Mouse (Mus musculus): ENCODE measurements at regions not wholly inside any gene's neighbourhood (a gene's known extent, or its start where the extent isn't known, plus 50 kb on each side); places are given as distances from the start of the nearest gene placed in this dataset.

DNA sequence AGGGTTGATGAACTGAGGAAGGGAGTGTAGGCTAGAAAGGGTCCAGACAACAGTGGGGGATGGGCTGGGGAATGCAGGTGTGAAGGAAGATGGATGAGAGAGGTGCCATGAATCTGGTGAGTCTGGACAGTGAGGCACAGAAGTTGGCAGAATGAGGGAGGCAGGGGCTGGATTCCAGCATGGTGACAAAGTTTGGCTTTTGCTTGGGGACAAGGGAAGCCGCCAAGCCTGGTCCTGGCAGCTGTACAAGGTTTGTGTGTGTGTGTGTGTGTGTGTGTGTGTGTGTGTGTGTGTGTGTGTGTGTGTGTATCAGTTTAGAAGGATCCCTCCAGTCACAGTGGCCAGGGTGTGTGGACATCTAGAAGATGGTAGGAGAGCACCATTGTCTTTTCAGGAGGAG is 270.4 kb downstream of the Rps24 start:
- no peak for ATAC-seq (ENCODE audit: insufficient number of reproducible peaks, insufficient read depth, low FRiP score, low TSS enrichment)
- Histone ChIP-seq H3K36me3 (no peaks in the 10 kb centered on the region), H3K27me3 (no peaks in the 10 kb centered on the region), H3K27ac (no peak overlapping the region), H3K4me3 (no peak overlapping the region), H3K4me1 (peaks cover 7% of the 10 kb centered on the region; the same call in 1 of the 2 replicates), H3K9me3 (no peaks in the 10 kb centered on the region), H3K9ac (no peak overlapping the region), H3K4me2 (replicated peaks) (no peak overlapping the region)
- 93% methylated on average over 1 of the region's 1 CpGs for WGBS

DNA sequence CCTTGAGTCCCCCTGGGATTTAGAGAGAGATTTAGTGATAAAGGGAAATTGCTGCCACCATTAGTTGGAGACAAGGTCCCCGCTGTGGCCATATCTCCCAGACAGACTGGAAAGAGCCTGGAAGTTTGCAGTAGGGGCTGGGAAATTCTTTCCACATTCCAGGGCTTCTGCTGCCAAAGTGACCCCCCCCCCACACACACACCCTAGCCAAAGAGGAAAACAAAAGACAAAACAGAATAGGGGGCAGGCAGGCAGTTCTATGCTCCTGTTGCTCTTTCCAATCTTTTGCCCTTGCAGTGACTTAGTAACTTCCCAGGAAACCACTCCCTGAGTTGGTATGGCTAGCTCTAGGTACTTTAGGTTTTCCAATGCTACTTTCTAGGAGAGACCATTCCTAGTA is 270.9 kb downstream of the Rps24 start:
- Histone ChIP-seq H3K27ac (no peak overlapping the region), H3K4me2 (replicated peaks) (no peak overlapping the region), H3K9ac (no peak overlapping the region), H3K4me1 (peaks cover 8% of the 10 kb centered on the region; the same call in 1 of the 2 replicates), H3K27me3 (no peaks in the 10 kb centered on the region), H3K4me3 (no peak overlapping the region), H3K36me3 (no peaks in the 10 kb centered on the region), H3K9me3 (no peaks in the 10 kb centered on the region)
- ATAC-seq (ENCODE audit: insufficient number of reproducible peaks, insufficient read depth, low FRiP score, low TSS enrichment), result no peak
- WGBS, result 50% methylated on average over 1 of the region's 1 CpGs

- no peak overlapping the region for H3K4me2 ChIP-seq (replicated peaks)
- H3K27me3 ChIP-seq, result no peaks in the 10 kb centered on the region
- no peak overlapping the region for H3K9ac ChIP-seq
- H3K4me3 ChIP-seq, result no peak overlapping the region
- no peaks in the 10 kb centered on the region for H3K9me3 ChIP-seq
- no peak overlapping the region for H3K27ac ChIP-seq
- no peak for ATAC-seq (ENCODE audit: insufficient number of reproducible peaks, insufficient read depth, low FRiP score, low TSS enrichment)
- 63% methylated on average over 1 of the region's 1 CpGs for WGBS
- H3K36me3 ChIP-seq, result no peaks in the 10 kb centered on the region
- peaks cover 9% of the 10 kb centered on the region; the same call in 1 of the 2 replicates for H3K4me1 ChIP-seq
Measured at GRCm38 (mm10) chr14:24760926-24761325, 274.0 kb downstream of the Rps24 start.

GRCm38 (mm10) chr14:24762468-24763274 is 275.7 kb downstream of the Rps24 start:
- Histone ChIP-seq H3K36me3 (no peaks in the 10 kb centered on the region), H3K4me1 (peaks cover 5% of the 10 kb centered on the region; the same call in 1 of the 2 replicates), H3K27me3 (no peaks in the 10 kb centered on the region), H3K4me2 (replicated peaks) (no peak overlapping the region), H3K4me3 (no peak overlapping the region), H3K9me3 (no peaks in the 10 kb centered on the region), H3K27ac (no peak overlapping the region), H3K9ac (no peak overlapping the region)
- ATAC-seq (ENCODE audit: insufficient number of reproducible peaks, insufficient read depth, low FRiP score, low TSS enrichment), result peak; percentile 37; the same call in 1 of the 2 replicates
- 10% methylated on average over 7 of the region's 7 CpGs for WGBS

DNA sequence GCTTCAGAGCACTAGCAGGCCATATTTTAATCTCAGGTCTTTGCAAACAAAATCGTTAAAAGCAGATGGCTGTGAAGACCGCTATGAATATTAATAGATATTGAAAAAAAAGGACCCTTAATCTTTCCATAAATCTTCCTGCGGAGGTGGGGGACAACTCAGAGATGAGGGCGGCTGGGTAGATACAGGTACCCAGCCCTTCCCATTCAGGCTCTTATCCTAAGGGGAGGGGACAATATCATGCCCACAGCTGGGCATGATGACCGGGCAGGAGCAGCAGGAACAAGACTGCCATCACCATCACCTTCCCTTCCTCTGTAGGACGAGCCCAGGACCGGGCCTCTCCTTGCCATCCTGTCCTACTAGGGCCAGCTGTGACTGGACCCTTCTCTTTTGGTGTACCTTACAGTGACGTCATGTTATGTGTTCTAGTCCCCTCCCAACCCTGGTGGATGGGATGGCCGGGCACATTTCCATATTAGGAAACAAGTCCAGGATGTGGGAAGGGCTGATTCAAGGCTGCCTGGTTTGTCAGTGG is 276.4 kb downstream of the Rps24 start:
- H3K36me3 ChIP-seq, result no peaks in the 10 kb centered on the region
- H3K27ac ChIP-seq, result no peak overlapping the region
- no peak overlapping the region for H3K4me3 ChIP-seq
- H3K9ac ChIP-seq, result no peak overlapping the region
- no peaks in the 10 kb centered on the region for H3K9me3 ChIP-seq
- 58% methylated on average over 9 of the region's 9 CpGs for WGBS
- ATAC-seq (ENCODE audit: insufficient number of reproducible peaks, insufficient read depth, low FRiP score, low TSS enrichment), result no peak
- H3K4me2 ChIP-seq (replicated peaks), result no peak overlapping the region
- H3K27me3 ChIP-seq, result no peaks in the 10 kb centered on the region
- H3K4me1 ChIP-seq, result peaks cover 5% of the 10 kb centered on the region; the same call in 1 of the 2 replicates

GRCm38 (mm10) chr14:24763845-24764244 is 276.9 kb downstream of the Rps24 start:
- Histone ChIP-seq H3K27ac (no peak overlapping the region), H3K4me1 (peaks cover 10% of the 10 kb centered on the region)
- no peak for ATAC-seq (ENCODE audit: insufficient number of reproducible peaks, insufficient read depth, low FRiP score, low TSS enrichment)

DNA sequence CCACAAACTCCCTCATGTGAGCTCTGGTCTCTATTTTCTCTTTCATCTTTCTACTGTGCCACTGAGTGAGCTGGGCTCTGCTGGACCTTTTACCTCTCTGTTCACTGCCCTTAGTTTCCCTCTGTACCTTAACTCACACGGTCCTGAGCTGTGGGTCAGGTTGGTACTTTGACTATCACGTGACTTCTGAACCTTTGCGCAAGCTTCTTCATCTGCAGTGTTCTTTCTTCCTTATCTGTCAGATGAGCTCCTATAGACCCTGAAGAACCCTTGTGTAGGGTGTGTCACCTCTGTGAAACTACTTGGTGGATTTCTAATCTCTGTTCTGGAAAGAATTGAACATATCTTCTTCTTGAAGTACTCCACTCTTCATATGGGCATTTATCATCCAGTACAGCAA is 279.3 kb downstream of the Rps24 start:
- Histone ChIP-seq H3K27ac (no peak overlapping the region), H3K4me1 (peaks cover 33% of the 10 kb centered on the region), H3K4me2 (replicated peaks) (no peak overlapping the region), H3K4me3 (no peak overlapping the region), H3K9ac (no peak overlapping the region), H3K27me3 (no peaks in the 10 kb centered on the region), H3K9me3 (no peaks in the 10 kb centered on the region), H3K36me3 (no peaks in the 10 kb centered on the region)
- no peak for ATAC-seq (ENCODE audit: insufficient number of reproducible peaks, insufficient read depth, low FRiP score, low TSS enrichment)
- 75% methylated on average over 3 of the region's 3 CpGs for WGBS

More at GRCm38 (mm10) chr14:24763845-24764244, 276.9 kb downstream of the Rps24 start:
- 63% methylated on average over 7 of the region's 7 CpGs for WGBS
- no peaks in the 10 kb centered on the region for H3K27me3 ChIP-seq
- no peaks in the 10 kb centered on the region for H3K9me3 ChIP-seq
- no peak overlapping the region for H3K9ac ChIP-seq
- H3K4me3 ChIP-seq, result no peak overlapping the region
- no peaks in the 10 kb centered on the region for H3K36me3 ChIP-seq
- no peak overlapping the region for H3K4me2 ChIP-seq (replicated peaks)

DNA sequence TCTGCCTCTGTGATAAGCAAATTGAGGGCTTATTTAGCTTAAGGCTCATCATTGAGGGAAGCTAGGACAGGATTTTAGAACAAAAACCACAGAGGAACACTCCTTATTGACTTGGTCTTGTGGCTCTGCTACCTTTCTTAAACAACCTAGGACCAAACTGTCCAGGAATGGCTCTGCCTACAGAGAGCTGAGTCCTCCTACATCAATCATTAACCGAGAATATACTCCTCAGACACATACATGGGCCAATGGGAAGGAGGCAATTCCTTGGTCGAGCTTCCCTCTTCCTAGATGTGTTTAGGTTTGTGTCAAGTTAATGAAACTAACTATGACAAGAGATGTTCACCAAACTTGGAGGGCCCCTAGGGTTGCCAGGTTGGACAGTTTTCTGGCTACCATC is 279.8 kb downstream of the Rps24 start:
- H3K4me1 ChIP-seq, result peaks cover 36% of the 10 kb centered on the region
- H3K27ac ChIP-seq, result no peak overlapping the region
- no peak overlapping the region for H3K9ac ChIP-seq
- no peaks in the 10 kb centered on the region for H3K9me3 ChIP-seq
- H3K27me3 ChIP-seq, result no peaks in the 10 kb centered on the region
- no peak overlapping the region for H3K4me2 ChIP-seq (replicated peaks)
- H3K36me3 ChIP-seq, result no peaks in the 10 kb centered on the region
- no peak overlapping the region for H3K4me3 ChIP-seq
- 76% methylated on average over 2 of the region's 2 CpGs for WGBS
- ATAC-seq (ENCODE audit: insufficient number of reproducible peaks, insufficient read depth, low FRiP score, low TSS enrichment), result no peak

DNA sequence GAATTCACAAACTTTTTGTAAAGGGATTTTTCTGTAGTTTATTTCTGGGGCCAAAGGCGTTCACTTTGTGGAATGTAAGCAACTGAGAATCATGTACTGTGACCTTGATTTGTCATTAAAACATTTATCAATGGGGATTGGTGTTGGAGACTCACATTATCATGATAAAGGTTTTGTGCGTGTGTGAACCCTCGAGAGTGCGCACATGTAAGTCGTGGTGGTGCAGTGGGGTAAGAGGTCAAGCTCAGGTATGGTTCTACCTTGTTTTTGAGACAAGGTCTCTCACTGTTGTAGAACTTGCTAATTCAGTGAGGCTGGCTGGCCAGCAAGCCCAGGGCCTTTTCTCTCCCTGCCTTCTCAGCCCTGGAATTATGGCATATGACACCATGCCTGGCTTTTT is 280.4 kb downstream of the Rps24 start:
- no peaks in the 10 kb centered on the region for H3K9me3 ChIP-seq
- ATAC-seq (ENCODE audit: insufficient number of reproducible peaks, insufficient read depth, low FRiP score, low TSS enrichment), result no peak
- H3K27me3 ChIP-seq, result no peaks in the 10 kb centered on the region
- no peak overlapping the region for H3K4me3 ChIP-seq
- no peak overlapping the region for H3K9ac ChIP-seq
- H3K27ac ChIP-seq, result no peak overlapping the region
- peaks cover 36% of the 10 kb centered on the region for H3K4me1 ChIP-seq
- H3K36me3 ChIP-seq, result no peaks in the 10 kb centered on the region
- WGBS, result 92% methylated on average over 5 of the region's 5 CpGs
- H3K4me2 ChIP-seq (replicated peaks), result no peak overlapping the region

DNA sequence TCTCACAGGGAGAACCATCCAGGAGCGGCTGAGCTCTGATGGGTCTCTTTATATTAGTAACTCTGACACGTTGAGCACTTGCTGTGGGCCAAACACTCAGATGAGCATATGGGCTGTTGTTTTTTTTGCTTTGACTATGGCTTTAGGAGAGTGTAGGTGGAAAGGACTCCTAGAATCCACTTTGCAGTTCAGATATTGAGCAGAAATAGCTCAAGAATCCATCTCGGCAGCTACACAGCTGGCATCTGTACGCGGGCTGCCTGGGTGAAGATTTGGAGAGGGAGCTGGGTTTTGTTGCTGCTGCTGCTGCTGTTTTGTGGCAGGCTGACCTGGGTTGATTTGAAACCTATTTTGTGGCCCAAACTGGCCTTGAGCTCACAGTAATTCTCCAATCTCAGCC is 281.0 kb downstream of the Rps24 start:
- Histone ChIP-seq H3K4me1 (peaks cover 34% of the 10 kb centered on the region), H3K9ac (no peak overlapping the region), H3K27ac (peak overlapping the region; percentile 48; the same call in 1 of the 2 replicates), H3K4me3 (no peak overlapping the region), H3K27me3 (no peaks in the 10 kb centered on the region), H3K4me2 (replicated peaks) (no peak overlapping the region), H3K36me3 (no peaks in the 10 kb centered on the region), H3K9me3 (no peaks in the 10 kb centered on the region)
- ATAC-seq (ENCODE audit: insufficient number of reproducible peaks, insufficient read depth, low FRiP score, low TSS enrichment), result no peak
- 65% methylated on average over 5 of the region's 5 CpGs for WGBS

- H3K27me3 ChIP-seq, result no peaks in the 10 kb centered on the region
- ATAC-seq (ENCODE audit: insufficient number of reproducible peaks, insufficient read depth, low FRiP score, low TSS enrichment), result no peak; the same call in 1 of the 2 replicates
- 0 out of 2 replicates have a peak overlapping the region, but pooled peaks have one; percentile 7 for H3K27ac ChIP-seq
- H3K9ac ChIP-seq, result no peak overlapping the region
- WGBS, result 45% methylated on average over 3 of the region's 3 CpGs
- H3K36me3 ChIP-seq, result no peaks in the 10 kb centered on the region
- H3K4me3 ChIP-seq, result no peak overlapping the region
- H3K4me2 ChIP-seq (replicated peaks), result no peak overlapping the region
- H3K4me1 ChIP-seq, result peaks cover 33% of the 10 kb centered on the region
- H3K9me3 ChIP-seq, result no peaks in the 10 kb centered on the region
Measured at GRCm38 (mm10) chr14:24769451-24769850, 282.5 kb downstream of the Rps24 start.

Data from embryonic facial prominence, embryonic 12.5 days (tissue).